Mouse (Mus musculus): ENCODE measurements around the gene Mcub. TPM values are rescaled to one million over a fixed set of nuclear protein-coding genes. Genes with fewer than 3 reads are reported as not detected.
A peak's percentile ranks its signal among the peaks of the same experiment; 100 is the strongest.

Gene Mcub
- polyA plus RNA-seq, 1 experiment from 2014 or later, result 6.6 TPM

DNA sequence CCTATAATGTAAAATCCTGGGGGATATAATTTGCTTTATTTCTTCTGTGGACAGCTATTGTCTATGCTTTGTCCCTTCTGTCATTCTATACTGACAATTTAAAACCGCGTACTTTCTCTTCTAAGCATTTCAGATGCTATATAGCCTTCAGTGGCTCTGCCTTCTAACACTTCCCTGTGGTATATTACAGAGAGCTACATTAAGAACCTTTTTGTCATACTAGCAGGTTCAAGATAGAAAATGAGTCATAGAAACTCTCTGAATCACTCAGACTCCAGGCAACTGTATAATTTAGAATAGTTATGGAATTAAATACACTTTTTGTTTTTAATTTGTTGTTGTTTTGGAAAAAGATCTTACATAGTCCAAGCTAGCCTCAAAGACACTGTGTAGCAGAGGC lies 29.2 kb downstream of the Mcub start:
- ATAC-seq (no peak), DNase-seq (ENCODE audit: low spot score) (no peak)
- 95% methylated on average over 2 of the region's 2 CpGs for WGBS
- H3K27me3 ChIP-seq (replicated peaks; ENCODE audit: control insufficient read depth, insufficient read depth, low read length), result no peaks in the 10 kb centered on the region
- H3K27ac ChIP-seq (ENCODE audit: low read depth, low read length), result no peak overlapping the region
- H3K4me3 ChIP-seq (ENCODE audit: low read depth, low read length), result no peak overlapping the region
- H3K9me3 ChIP-seq (replicated peaks; ENCODE audit: control insufficient read depth, low read length), result no peaks in the 10 kb centered on the region
- no peaks in the 10 kb centered on the region for H3K36me3 ChIP-seq (ENCODE audit: control insufficient read depth, insufficient read depth, low read length)
- no peak overlapping the region for H3K4me2 ChIP-seq (ENCODE audit: low read length)
- H3K9ac ChIP-seq (ENCODE audit: low read length), result no peak overlapping the region
- H3K4me1 ChIP-seq (ENCODE audit: control insufficient read depth, insufficient read depth, low read length), result 0 out of 2 replicates have a peak, but pooled peaks cover 3% of the 10 kb centered on the region

DNA sequence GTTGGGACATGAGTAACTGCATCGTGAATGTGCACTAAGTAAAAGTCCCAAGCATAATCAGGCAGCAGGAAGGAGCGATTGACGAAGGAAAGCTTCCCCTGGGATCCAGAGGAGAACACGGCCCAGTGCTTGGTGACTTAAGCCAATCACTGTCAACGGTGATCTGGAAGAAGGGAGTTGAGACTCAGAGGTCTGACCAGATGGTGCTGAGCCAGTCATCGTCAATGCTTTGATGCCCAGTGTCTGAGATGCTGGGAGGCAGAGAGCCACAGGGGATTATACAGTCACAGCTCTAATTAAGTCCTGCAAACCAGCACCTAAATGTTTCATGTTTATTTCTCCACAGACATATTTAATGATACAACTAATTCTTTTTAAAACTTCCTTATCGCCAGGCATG lies 30.9 kb downstream of the Mcub start:
- H3K27ac ChIP-seq (ENCODE audit: low read depth, low read length), result no peak overlapping the region
- no peaks in the 10 kb centered on the region for H3K9me3 ChIP-seq (replicated peaks; ENCODE audit: control insufficient read depth, low read length)
- H3K36me3 ChIP-seq (ENCODE audit: control insufficient read depth, insufficient read depth, low read length), result no peaks in the 10 kb centered on the region
- 0 out of 2 replicates have a peak, but pooled peaks cover 3% of the 10 kb centered on the region for H3K4me1 ChIP-seq (ENCODE audit: control insufficient read depth, insufficient read depth, low read length)
- ATAC-seq (no peak), DNase-seq (ENCODE audit: low spot score) (no peak)
- no peak overlapping the region for H3K4me3 ChIP-seq (ENCODE audit: low read depth, low read length)
- 59% methylated on average over 7 of the region's 7 CpGs for WGBS
- no peak overlapping the region for H3K4me2 ChIP-seq (ENCODE audit: low read length)
- no peaks in the 10 kb centered on the region for H3K27me3 ChIP-seq (replicated peaks; ENCODE audit: control insufficient read depth, insufficient read depth, low read length)
- H3K9ac ChIP-seq (ENCODE audit: low read length), result no peak overlapping the region

DNA sequence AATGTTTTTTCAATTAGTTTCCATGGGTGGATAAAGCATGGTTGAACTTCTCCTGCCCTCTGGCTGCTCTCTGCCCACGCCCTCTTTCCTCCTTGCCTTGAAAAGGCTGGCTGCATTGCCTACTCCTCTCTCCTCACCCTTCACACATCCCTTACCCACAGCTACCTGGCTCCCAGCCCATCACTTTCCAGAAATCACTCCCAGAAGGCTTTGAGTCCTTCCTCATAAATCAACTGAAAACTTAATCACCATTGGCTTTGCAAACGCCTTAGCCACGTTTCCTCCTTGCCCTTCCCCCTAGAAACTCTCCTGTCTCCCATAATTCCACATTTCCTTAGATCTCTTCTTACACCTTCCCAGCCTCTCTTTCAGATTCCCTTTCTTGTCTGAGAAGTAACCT lies 32.2 kb downstream of the Mcub start:
- Histone ChIP-seq H3K4me1 (ENCODE audit: control insufficient read depth, insufficient read depth, low read length) (0 out of 2 replicates have a peak, but pooled peaks cover 3% of the 10 kb centered on the region), H3K9me3 (replicated peaks; ENCODE audit: control insufficient read depth, low read length) (no peaks in the 10 kb centered on the region), H3K27ac (ENCODE audit: low read depth, low read length) (no peak overlapping the region), H3K36me3 (ENCODE audit: control insufficient read depth, insufficient read depth, low read length) (no peaks in the 10 kb centered on the region), H3K4me3 (ENCODE audit: low read depth, low read length) (no peak overlapping the region), H3K9ac (ENCODE audit: low read length) (no peak overlapping the region), H3K4me2 (ENCODE audit: low read length) (no peak overlapping the region), H3K27me3 (replicated peaks; ENCODE audit: control insufficient read depth, insufficient read depth, low read length) (no peaks in the 10 kb centered on the region)
- DNase-seq (ENCODE audit: low spot score), result no peak
- 71% methylated on average over 3 of the region's 3 CpGs for WGBS
- no peak for ATAC-seq

DNA sequence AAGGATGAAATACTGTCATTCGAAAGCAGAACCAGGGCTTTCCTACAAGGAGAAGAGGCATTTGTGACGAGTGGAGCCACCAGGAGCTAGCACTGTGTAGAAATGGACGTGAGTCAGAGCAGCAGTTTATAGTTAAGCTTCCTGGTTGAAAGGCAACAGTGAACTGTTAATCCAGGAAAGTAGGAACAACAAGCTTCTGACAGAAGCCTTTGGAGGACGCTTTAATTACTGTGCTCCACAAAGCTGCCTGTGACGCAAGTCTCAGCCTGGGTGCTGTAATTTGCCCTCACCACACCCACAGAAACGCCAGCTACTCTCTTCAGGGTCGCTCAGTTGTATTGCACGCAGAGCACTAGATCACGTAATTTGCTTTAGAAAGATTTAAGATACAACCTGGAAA lies 33.4 kb downstream of the Mcub start:
- H3K27ac ChIP-seq (ENCODE audit: low read depth, low read length), result no peak overlapping the region
- 19% methylated on average over 9 of the region's 9 CpGs for WGBS
- no peak overlapping the region for H3K4me3 ChIP-seq (ENCODE audit: low read depth, low read length)
- no peaks in the 10 kb centered on the region for H3K9me3 ChIP-seq (replicated peaks; ENCODE audit: control insufficient read depth, low read length)
- no peaks in the 10 kb centered on the region for H3K27me3 ChIP-seq (replicated peaks; ENCODE audit: control insufficient read depth, insufficient read depth, low read length)
- H3K9ac ChIP-seq (ENCODE audit: low read length), result no peak overlapping the region
- DNase-seq (ENCODE audit: low spot score) (peak; percentile 25), ATAC-seq (no peak)
- H3K36me3 ChIP-seq (ENCODE audit: control insufficient read depth, insufficient read depth, low read length), result no peaks in the 10 kb centered on the region
- 0 out of 2 replicates have a peak, but pooled peaks cover 3% of the 10 kb centered on the region for H3K4me1 ChIP-seq (ENCODE audit: control insufficient read depth, insufficient read depth, low read length)
- H3K4me2 ChIP-seq (ENCODE audit: low read length), result no peak overlapping the region

DNA sequence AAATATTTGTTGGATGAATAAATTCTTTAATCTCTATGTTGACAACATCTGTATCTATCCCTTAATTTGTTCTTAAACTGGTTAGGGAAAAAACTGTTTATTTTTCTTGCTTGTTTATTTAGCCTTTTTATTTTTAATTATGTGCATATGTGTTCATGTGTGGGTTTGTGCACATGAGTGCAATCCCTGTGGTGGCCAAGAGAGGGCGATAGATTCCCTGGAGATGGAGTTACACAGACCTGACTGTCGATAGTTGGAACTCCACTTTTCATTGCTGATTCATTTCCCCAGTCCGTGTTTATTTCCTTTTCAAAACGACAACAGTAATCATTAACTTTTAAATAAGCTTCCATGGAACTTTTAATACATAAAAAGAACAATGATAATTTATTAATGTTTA lies 37.6 kb downstream of the Mcub start:
- Histone ChIP-seq H3K27me3 (replicated peaks; ENCODE audit: control insufficient read depth, insufficient read depth, low read length) (no peaks in the 10 kb centered on the region), H3K9ac (ENCODE audit: low read length) (no peak overlapping the region), H3K4me1 (ENCODE audit: control insufficient read depth, insufficient read depth, low read length) (0 out of 2 replicates have a peak, but pooled peaks cover 3% of the 10 kb centered on the region), H3K9me3 (replicated peaks; ENCODE audit: control insufficient read depth, low read length) (no peaks in the 10 kb centered on the region), H3K4me3 (ENCODE audit: low read depth, low read length) (no peak overlapping the region), H3K27ac (ENCODE audit: low read depth, low read length) (no peak overlapping the region), H3K36me3 (ENCODE audit: control insufficient read depth, insufficient read depth, low read length) (no peaks in the 10 kb centered on the region), H3K4me2 (ENCODE audit: low read length) (no peak overlapping the region)
- ATAC-seq, result no peak
- DNase-seq (ENCODE audit: low spot score), result no peak
- WGBS, result 50% methylated on average over 4 of the region's 4 CpGs

DNA sequence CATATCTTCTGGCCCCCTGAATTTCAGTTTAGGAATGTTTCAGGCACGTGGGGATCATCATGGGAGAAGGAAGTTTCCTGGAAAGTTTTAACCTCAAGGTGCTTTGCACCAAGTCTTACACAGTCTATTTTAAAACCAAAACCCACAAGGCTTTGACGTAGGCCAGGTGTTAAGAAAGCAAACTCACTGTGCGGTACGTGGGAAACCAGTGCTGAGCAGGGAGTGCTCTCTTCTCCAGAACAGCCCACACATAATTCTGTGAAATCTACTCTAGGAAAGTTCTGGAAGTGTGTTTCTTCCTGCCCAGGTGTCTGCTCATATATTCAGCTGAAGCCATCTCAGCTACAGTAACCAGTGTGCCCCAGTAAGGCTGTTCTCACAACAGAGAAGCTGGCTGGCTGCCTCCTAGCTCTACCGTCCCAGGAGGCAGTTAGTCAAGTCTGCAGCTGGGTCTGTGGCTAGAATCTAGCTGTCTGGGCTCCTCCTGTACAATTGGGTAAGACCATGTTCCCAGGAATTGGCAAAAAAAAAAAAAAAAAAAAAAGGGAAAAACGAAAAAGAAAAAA lies 39.7 kb downstream of the Mcub start:
- Histone ChIP-seq H3K9ac (ENCODE audit: low read length) (no peak overlapping the region), H3K4me1 (ENCODE audit: control insufficient read depth, insufficient read depth, low read length) (no peaks in the 10 kb centered on the region), H3K4me2 (ENCODE audit: low read length) (no peak overlapping the region), H3K27me3 (replicated peaks; ENCODE audit: control insufficient read depth, insufficient read depth, low read length) (no peaks in the 10 kb centered on the region), H3K36me3 (ENCODE audit: control insufficient read depth, insufficient read depth, low read length) (no peaks in the 10 kb centered on the region), H3K27ac (ENCODE audit: low read depth, low read length) (no peak overlapping the region), H3K4me3 (ENCODE audit: low read depth, low read length) (no peak overlapping the region), H3K9me3 (replicated peaks; ENCODE audit: control insufficient read depth, low read length) (no peaks in the 10 kb centered on the region)
- WGBS, result 85% methylated on average over 6 of the region's 6 CpGs
- DNase-seq (ENCODE audit: low spot score), result no peak
- no peak for ATAC-seq

DNA sequence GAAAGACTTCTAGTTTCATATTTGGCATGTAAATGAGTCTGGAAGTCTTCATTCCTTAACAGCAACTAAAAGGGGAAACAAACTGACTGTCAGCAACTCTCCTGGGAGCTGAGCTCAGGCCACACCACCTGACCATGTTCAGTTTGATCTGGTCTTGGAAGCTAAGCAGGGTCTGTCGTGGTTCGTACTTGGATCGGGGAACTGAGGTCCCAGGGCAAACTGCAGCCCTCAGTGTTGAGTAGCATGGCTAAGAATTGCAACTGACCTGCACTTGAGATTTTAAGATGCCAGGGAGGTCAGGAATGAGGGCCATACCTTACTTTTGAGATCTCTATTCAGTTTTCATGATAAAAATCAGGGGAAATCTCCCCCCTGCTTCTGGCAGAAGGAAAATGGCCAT lies 44.1 kb downstream of the Mcub start:
- Histone ChIP-seq H3K27me3 (replicated peaks; ENCODE audit: control insufficient read depth, insufficient read depth, low read length) (no peaks in the 10 kb centered on the region), H3K4me2 (ENCODE audit: low read length) (no peak overlapping the region), H3K27ac (ENCODE audit: low read depth, low read length) (no peak overlapping the region), H3K9me3 (replicated peaks; ENCODE audit: control insufficient read depth, low read length) (no peaks in the 10 kb centered on the region), H3K9ac (ENCODE audit: low read length) (no peak overlapping the region), H3K4me3 (ENCODE audit: low read depth, low read length) (no peak overlapping the region), H3K4me1 (ENCODE audit: control insufficient read depth, insufficient read depth, low read length) (no peaks in the 10 kb centered on the region), H3K36me3 (ENCODE audit: control insufficient read depth, insufficient read depth, low read length) (no peaks in the 10 kb centered on the region)
- WGBS, result 95% methylated on average over 3 of the region's 3 CpGs
- DNase-seq (ENCODE audit: low spot score), result no peak
- no peak for ATAC-seq

DNA sequence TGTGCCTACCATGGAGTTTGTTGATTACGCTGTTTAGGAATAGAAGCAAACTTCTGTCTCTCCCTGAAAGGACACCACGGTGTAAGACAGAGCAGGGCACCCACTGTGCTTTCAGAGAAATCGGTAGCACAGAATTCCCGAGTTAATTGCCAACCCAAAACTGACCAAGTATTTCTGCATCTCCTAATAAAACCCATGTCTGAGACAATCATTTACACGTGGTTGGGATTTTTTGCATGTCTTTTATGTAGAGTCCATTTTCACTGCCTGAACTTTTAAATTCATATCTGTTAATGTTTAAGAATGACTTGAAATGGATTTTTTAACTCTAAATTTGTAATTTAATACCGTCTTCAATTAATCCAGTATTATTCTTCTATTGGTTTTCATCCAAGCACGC lies 46.4 kb downstream of the Mcub start:
- ATAC-seq, result no peak
- H3K9me3 ChIP-seq (replicated peaks; ENCODE audit: control insufficient read depth, low read length), result no peaks in the 10 kb centered on the region
- 87% methylated on average over 7 of the region's 7 CpGs for WGBS

DNA sequence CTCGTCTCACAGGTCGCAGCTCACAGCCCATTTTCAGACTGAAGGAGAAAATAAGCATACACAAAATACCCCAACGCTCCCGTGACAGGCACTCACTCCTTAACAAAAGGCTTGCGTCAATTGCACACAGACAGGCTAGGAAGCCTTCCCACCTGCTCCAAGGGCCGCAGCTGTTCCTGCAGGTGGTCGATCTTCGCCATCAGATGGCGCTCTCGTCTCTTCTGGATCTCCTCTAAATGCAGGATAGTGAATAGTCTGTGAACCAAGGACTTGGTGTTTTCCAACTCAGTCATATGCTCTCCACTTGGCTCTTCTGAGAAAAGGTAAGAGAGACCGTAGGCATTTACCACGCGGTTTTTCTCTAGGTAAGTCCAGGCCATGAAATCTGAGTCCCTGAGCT lies 51.6 kb downstream of the Mcub start:
- H3K4me3 ChIP-seq (ENCODE audit: low read depth, low read length), result no peak overlapping the region
- DNase-seq (ENCODE audit: low spot score) (peak; percentile 86), ATAC-seq (peak; percentile 95)
- no peak overlapping the region for H3K4me2 ChIP-seq (ENCODE audit: low read length)
- no peaks in the 10 kb centered on the region for H3K9me3 ChIP-seq (replicated peaks; ENCODE audit: control insufficient read depth, low read length)
- H3K4me1 ChIP-seq (ENCODE audit: control insufficient read depth, insufficient read depth, low read length), result no peaks in the 10 kb centered on the region
- no peak overlapping the region for H3K9ac ChIP-seq (ENCODE audit: low read length)
- no peak overlapping the region for H3K27ac ChIP-seq (ENCODE audit: low read depth, low read length)
- peaks cover under 1% of the 10 kb centered on the region for H3K36me3 ChIP-seq (ENCODE audit: control insufficient read depth, insufficient read depth, low read length)
- 10% methylated on average over 13 of the region's 13 CpGs for WGBS
- H3K27me3 ChIP-seq (replicated peaks; ENCODE audit: control insufficient read depth, insufficient read depth, low read length), result no peaks in the 10 kb centered on the region

More for the DNA sequence above, 46.4 kb downstream of the Mcub start:
- no peak overlapping the region for H3K9ac ChIP-seq (ENCODE audit: low read length)
- no peak overlapping the region for H3K4me3 ChIP-seq (ENCODE audit: low read depth, low read length)
- H3K27me3 ChIP-seq (replicated peaks; ENCODE audit: control insufficient read depth, insufficient read depth, low read length), result no peaks in the 10 kb centered on the region
- H3K36me3 ChIP-seq (ENCODE audit: control insufficient read depth, insufficient read depth, low read length), result no peaks in the 10 kb centered on the region
- H3K4me1 ChIP-seq (ENCODE audit: control insufficient read depth, insufficient read depth, low read length), result no peaks in the 10 kb centered on the region
- no peak overlapping the region for H3K4me2 ChIP-seq (ENCODE audit: low read length)
- no peak for DNase-seq (ENCODE audit: low spot score)
- no peak overlapping the region for H3K27ac ChIP-seq (ENCODE audit: low read depth, low read length)
